Mouse (Mus musculus) embryonic facial prominence, embryonic 11.5 days (tissue): Measurements from ENCODE around the gene Gls. TPM values are rescaled to one million over a fixed set of nuclear protein-coding genes. Genes with fewer than 3 reads are reported as not detected.

ENCODE experiments used
- ATAC-seq: fragments of 200-750 bp; cut with Nextera tagmentation; replicated peaks from 2 replicates; pipeline ENCODE4 v1.8.0; 2017; ENCODE audit warnings: low read depth; ENCODE audit not compliant: insufficient number of reproducible peaks, low FRiP score, low TSS enrichment
- DNase-seq: peaks from one replicate; pipeline ENCODE4 v3.0.0-alpha.2; 2015; ENCODE audit warnings: low spot score
- H3K27ac ChIP-seq: fragments of 300-500 bp; sonication (generic); replicated peaks from 2 replicates; pipeline ENCODE4 v1.5.1; 2014; ENCODE audit warnings: mild to moderate bottlenecking, low read depth, low read length, control low read depth
- H3K27me3 ChIP-seq: fragments of 300-500 bp; sonication (generic); 2 replicates; pipeline ENCODE4 v1.6.1; 2014; ENCODE audit warnings: mild to moderate bottlenecking, low read length, moderate library complexity, mixed read lengths; ENCODE audit not compliant: control insufficient read depth, insufficient read depth
- H3K36me3 ChIP-seq: fragments of 300-500 bp; sonication (generic); replicated peaks from 2 replicates; pipeline ENCODE4 v1.6.1; 2014; ENCODE audit warnings: low read depth, mild to moderate bottlenecking, low read length, moderate library complexity, mixed read lengths; ENCODE audit not compliant: control insufficient read depth, insufficient read depth
- H3K4me1 ChIP-seq: fragments of 300-500 bp; sonication (generic); 2 replicates; pipeline ENCODE4 v1.6.1; 2014; ENCODE audit warnings: low read length, mixed read lengths; ENCODE audit not compliant: control insufficient read depth, insufficient read depth
- H3K4me2 ChIP-seq: fragments of 300-500 bp; sonication (generic); 2 replicates; pipeline ENCODE4 v1.6.1; 2014; ENCODE audit warnings: low read depth, mild to moderate bottlenecking, control low read depth, low read length, moderate library complexity
- H3K4me3 ChIP-seq: fragments of 300-500 bp; sonication (generic); 2 replicates; pipeline ENCODE4 v1.5.1; 2014; ENCODE audit warnings: low read depth, low read length, control low read depth
- H3K9ac ChIP-seq: fragments of 300-500 bp; sonication (generic); replicated peaks from 2 replicates; pipeline ENCODE4 v1.6.1; 2014; ENCODE audit warnings: mild to moderate bottlenecking, control low read depth, low read length
- H3K9me3 ChIP-seq: fragments of 300-500 bp; sonication (generic); replicated peaks from 2 replicates; pipeline ENCODE4 v1.6.1; 2016; ENCODE audit warnings: mild to moderate bottlenecking, low read length, inconsistent platforms, mixed read lengths; ENCODE audit not compliant: control insufficient read depth
- WGBS: fragments of 180-500 bp; shearing (Covaris S2); extraction: QIAGEN DNeasy Blood & Tissue Kit; methylation state at CpG from one replicate; pipeline ENCODE4 v1.1.7; 2014; 5-methylcytosine and 5-hydroxymethylcytosine counted together
- polyA plus RNA-seq: library from polyadenylated mRNA; unstranded; fragments of >200 nt; fragmentation: Nextera tagmentation; extraction: Ambion mirVana; gene quantifications from 2 replicates; pipeline ENCODE4 v1.2.1, GENCODE M21; 2014

Gls gene
- polyA plus RNA-seq, 1 experiment from 2014 or later: 25.9 TPM

- Histone ChIP-seq H3K9me3 (no peaks in the 10 kb centered on the region), H3K9ac (no peak overlapping the region), H3K4me2 (no peak overlapping the region), H3K4me1 (no peaks in the 10 kb centered on the region; the same call in 1 of the 2 replicates), H3K27ac (no peak overlapping the region), H3K27me3 (no peaks in the 10 kb centered on the region), H3K4me3 (no peak overlapping the region), H3K36me3 (no peaks in the 10 kb centered on the region)
- ATAC-seq (no peak), DNase-seq (peak; percentile 40)
- WGBS: 50% methylated on average over 9 of the region's 9 CpGs
Measured at GRCm38 (mm10) chr1:52149934-52150346, 83.1 kb downstream of the Gls start.

GRCm38 (mm10) chr1:52148696-52149095 is 84.3 kb downstream of the Gls start:
- no peak overlapping the region for H3K4me3 ChIP-seq
- no peaks in the 10 kb centered on the region for H3K27me3 ChIP-seq
- H3K36me3 ChIP-seq: no peaks in the 10 kb centered on the region
- H3K4me1 ChIP-seq: no peaks in the 10 kb centered on the region; the same call in 1 of the 2 replicates
- no peak overlapping the region for H3K4me2 ChIP-seq
- WGBS: 71% methylated on average over 7 of the region's 7 CpGs
- no peak overlapping the region for H3K9ac ChIP-seq
- no peak overlapping the region for H3K27ac ChIP-seq
- ATAC-seq: no peak
- H3K9me3 ChIP-seq: no peaks in the 10 kb centered on the region
- no peak for DNase-seq

GRCm38 (mm10) chr1:52148178-52148577 is 84.9 kb downstream of the Gls start:
- Histone ChIP-seq H3K27ac (no peak overlapping the region), H3K36me3 (no peaks in the 10 kb centered on the region)

GRCm38 (mm10) chr1:52147431-52147830 is 85.6 kb downstream of the Gls start:
- Histone ChIP-seq H3K36me3 (no peaks in the 10 kb centered on the region), H3K9me3 (no peaks in the 10 kb centered on the region), H3K27ac (no peak overlapping the region), H3K4me3 (no peak overlapping the region), H3K27me3 (no peaks in the 10 kb centered on the region), H3K4me1 (no peaks in the 10 kb centered on the region; the same call in 1 of the 2 replicates), H3K9ac (no peak overlapping the region), H3K4me2 (no peak overlapping the region)
- WGBS: 80% methylated on average over 2 of the region's 2 CpGs
- DNase-seq (no peak), ATAC-seq (no peak)

More at GRCm38 (mm10) chr1:52148178-52148577, 84.9 kb downstream of the Gls start:
- ATAC-seq: no peak
- Histone ChIP-seq H3K4me3 (no peak overlapping the region), H3K4me2 (no peak overlapping the region), H3K27me3 (no peaks in the 10 kb centered on the region), H3K9ac (no peak overlapping the region), H3K4me1 (no peaks in the 10 kb centered on the region; the same call in 1 of the 2 replicates), H3K9me3 (no peaks in the 10 kb centered on the region)
- no peak for DNase-seq
- WGBS: 48% methylated on average over 7 of the region's 7 CpGs

GRCm38 (mm10) chr1:52146214-52146970 is 86.6 kb downstream of the Gls start:
- H3K27me3 ChIP-seq: no peaks in the 10 kb centered on the region
- no peaks in the 10 kb centered on the region for H3K9me3 ChIP-seq
- 52% methylated on average over 12 of the region's 12 CpGs for WGBS
- no peak overlapping the region for H3K4me2 ChIP-seq
- H3K4me3 ChIP-seq: no peak overlapping the region
- no peak overlapping the region for H3K9ac ChIP-seq
- DNase-seq (peak; percentile 80), ATAC-seq (peak; percentile 71; the same call in 1 of the 2 replicates)
- no peaks in the 10 kb centered on the region; the same call in 1 of the 2 replicates for H3K4me1 ChIP-seq
- H3K36me3 ChIP-seq: no peaks in the 10 kb centered on the region
- H3K27ac ChIP-seq: no peak overlapping the region

- no peaks in the 10 kb centered on the region for H3K36me3 ChIP-seq
- no peak overlapping the region for H3K4me2 ChIP-seq
- H3K27me3 ChIP-seq: no peaks in the 10 kb centered on the region
- DNase-seq (no peak), ATAC-seq (no peak)
- H3K4me3 ChIP-seq: no peak overlapping the region
- no peaks in the 10 kb centered on the region; the same call in 1 of the 2 replicates for H3K4me1 ChIP-seq
- H3K27ac ChIP-seq: no peak overlapping the region
- no peaks in the 10 kb centered on the region for H3K9me3 ChIP-seq
- H3K9ac ChIP-seq: no peak overlapping the region
- WGBS: 89% methylated on average over 10 of the region's 10 CpGs
Measured at GRCm38 (mm10) chr1:52144907-52145306, 88.1 kb downstream of the Gls start.

- 94% methylated on average over 7 of the region's 7 CpGs for WGBS
- DNase-seq: no peak
- no peak for ATAC-seq
- Histone ChIP-seq H3K27me3 (no peaks in the 10 kb centered on the region), H3K4me1 (no peaks in the 10 kb centered on the region; the same call in 1 of the 2 replicates), H3K4me3 (no peak overlapping the region), H3K4me2 (no peak overlapping the region), H3K9me3 (no peaks in the 10 kb centered on the region), H3K36me3 (no peaks in the 10 kb centered on the region), H3K9ac (no peak overlapping the region), H3K27ac (no peak overlapping the region)
Measured at GRCm38 (mm10) chr1:52143596-52144156, 89.4 kb downstream of the Gls start.

GRCm38 (mm10) chr1:52143191-52143590 is 89.8 kb downstream of the Gls start:
- H3K9ac ChIP-seq: no peak overlapping the region
- H3K9me3 ChIP-seq: no peaks in the 10 kb centered on the region
- 77% methylated on average over 4 of the region's 4 CpGs for WGBS
- H3K4me2 ChIP-seq: no peak overlapping the region
- no peaks in the 10 kb centered on the region for H3K4me1 ChIP-seq
- ATAC-seq: no peak
- H3K27me3 ChIP-seq: no peaks in the 10 kb centered on the region
- no peak overlapping the region for H3K27ac ChIP-seq
- H3K4me3 ChIP-seq: no peak overlapping the region
- H3K36me3 ChIP-seq: no peaks in the 10 kb centered on the region
- DNase-seq: no peak
